Mouse (Mus musculus): ENCODE results near the gene Zfp609.

GRCm38 (mm10) chr9:65839841-65840240, 12.5 kb upstream of the Zfp609 start:
- TF ChIP-seq POLR2A (IDR thresholded peaks at IDR 0.05; ENCODE audit: control insufficient read depth, low read depth, low read length) (no peak), CTCF (IDR thresholded peaks at IDR 0.05; ENCODE audit: control insufficient read depth, insufficient read depth, insufficient replicate concordance, low read depth, low read length) (no peak)

Data from testis, adult 2 months (tissue).